Mouse (Mus musculus) kidney, adult 9 months (tissue): ENCODE results near the gene Crhr2.
A peak's percentile ranks its signal among the peaks of the same experiment; 100 is the strongest.

Experiments
- DNase-seq: peaks from one replicate; pipeline ENCODE4 v3.0.0; 2022

Gene Crhr2

GRCm38 (mm10) chr6:55117325-55118109 lies 15.3 kb downstream of the Crhr2 start:
- peak; percentile 33 for DNase-seq

GRCm38 (mm10) chr6:55108358-55108757 lies 24.5 kb downstream of the Crhr2 start:
- peak; percentile 36 for DNase-seq

- DNase-seq = no peak
Measured at GRCm38 (mm10) chr6:55098603-55099002, 34.2 kb downstream of the Crhr2 start.

GRCm38 (mm10) chr6:55098030-55098429 lies 34.8 kb downstream of the Crhr2 start:
- no peak for DNase-seq

- no peak for DNase-seq
Measured at GRCm38 (mm10) chr6:55093431-55094146, 39.2 kb downstream of the Crhr2 start.

- peak; percentile 58 for DNase-seq
Measured at GRCm38 (mm10) chr6:55091396-55091795, 41.4 kb downstream of the Crhr2 start.

- peak; percentile 37 for DNase-seq
Measured at GRCm38 (mm10) chr6:55090639-55091038, 42.2 kb downstream of the Crhr2 start.

GRCm38 (mm10) chr6:55087355-55087754 lies 45.5 kb downstream of the Crhr2 start:
- no peak for DNase-seq

GRCm38 (mm10) chr6:55082261-55083051 lies 50.4 kb downstream of the Crhr2 start:
- no peak for DNase-seq

GRCm38 (mm10) chr6:55081379-55081778 lies 51.4 kb downstream of the Crhr2 start:
- DNase-seq = no peak

GRCm38 (mm10) chr6:55076561-55077255 lies 56.1 kb downstream of the Crhr2 start:
- no peak for DNase-seq

- no peak for DNase-seq
Measured at GRCm38 (mm10) chr6:55065903-55066302, 66.9 kb downstream of the Crhr2 start.

- DNase-seq = no peak
Measured at GRCm38 (mm10) chr6:55064477-55064827, 68.4 kb downstream of the Crhr2 start.

GRCm38 (mm10) chr6:55063793-55064476 lies 68.9 kb downstream of the Crhr2 start:
- no peak for DNase-seq

- no peak for DNase-seq
Measured at GRCm38 (mm10) chr6:55062200-55062599, 70.6 kb downstream of the Crhr2 start.

GRCm38 (mm10) chr6:55061328-55061727 lies 71.5 kb downstream of the Crhr2 start:
- DNase-seq = no peak

GRCm38 (mm10) chr6:55060241-55060825 lies 72.5 kb downstream of the Crhr2 start:
- no peak for DNase-seq

- no peak for DNase-seq
Measured at GRCm38 (mm10) chr6:55057427-55057826, 75.4 kb downstream of the Crhr2 start.

GRCm38 (mm10) chr6:55054491-55054890 lies 78.3 kb downstream of the Crhr2 start:
- DNase-seq = no peak

- DNase-seq = peak; percentile 19
Measured at GRCm38 (mm10) chr6:55049186-55049585, 83.6 kb downstream of the Crhr2 start.

- no peak for DNase-seq
Measured at GRCm38 (mm10) chr6:55045326-55045725, 87.5 kb downstream of the Crhr2 start.

- DNase-seq = no peak
Measured at GRCm38 (mm10) chr6:55044542-55044941, 88.3 kb downstream of the Crhr2 start.
